Mouse (Mus musculus) midbrain, embryonic 16.5 days (tissue): ENCODE measurements around the gene Ndufa7. TPM values are rescaled to one million over a fixed set of nuclear protein-coding genes. Genes with fewer than 3 reads are reported as not detected.
A peak's percentile ranks its signal among the peaks of the same experiment; 100 is the strongest.

Experiments used
- ATAC-seq: fragments of 200-750 bp; cut with Nextera tagmentation; 2 replicates; pipeline ENCODE4 v1.8.0; 2017; ENCODE audit warnings: moderate TSS enrichment
- H3K27ac ChIP-seq: fragments of 300-500 bp; sonication (generic); 2 replicates; pipeline ENCODE4 v1.5.1; 2014; ENCODE audit warnings: mild to moderate bottlenecking, low read length, mixed read lengths
- H3K27me3 ChIP-seq: fragments of 300-500 bp; sonication (generic); 2 replicates; pipeline ENCODE4 v1.6.1; 2014; ENCODE audit warnings: low read depth, low read length, mixed read lengths; ENCODE audit not compliant: control insufficient read depth, insufficient read depth
- H3K36me3 ChIP-seq: fragments of 300-500 bp; sonication (generic); 2 replicates; pipeline ENCODE4 v1.6.1; 2014; ENCODE audit warnings: mild to moderate bottlenecking, low read length, moderate library complexity, mixed read lengths; ENCODE audit not compliant: control insufficient read depth, insufficient read depth
- H3K4me1 ChIP-seq: fragments of 300-500 bp; sonication (generic); 2 replicates; pipeline ENCODE4 v1.6.1; 2014; ENCODE audit warnings: mild to moderate bottlenecking, low read length, mixed read lengths; ENCODE audit not compliant: control insufficient read depth, insufficient read depth
- H3K4me2 ChIP-seq: fragments of 300-500 bp; sonication (generic); 2 replicates; pipeline ENCODE4 v1.6.1; 2014; ENCODE audit warnings: mild to moderate bottlenecking, low read length, mixed read lengths
- H3K4me3 ChIP-seq: fragments of 300-500 bp; sonication (generic); 2 replicates; pipeline ENCODE4 v1.5.1; 2014; ENCODE audit warnings: low read depth, mild to moderate bottlenecking, low read length, moderate library complexity, mixed read lengths
- H3K9ac ChIP-seq: fragments of 300-500 bp; sonication (generic); 2 replicates; pipeline ENCODE4 v1.6.1; 2014; ENCODE audit warnings: low read depth, low read length, mixed read lengths
- H3K9me3 ChIP-seq: fragments of 300-500 bp; sonication (generic); replicated peaks from 2 replicates; pipeline ENCODE4 v1.6.1; 2014; ENCODE audit warnings: mild to moderate bottlenecking, low read length, mixed read lengths; ENCODE audit not compliant: control insufficient read depth, poor library complexity, severe bottlenecking
- WGBS: fragments of 180-500 bp; shearing (Covaris S2); extraction: QIAGEN DNeasy Blood & Tissue Kit; methylation state at CpG from one replicate; pipeline ENCODE4 v1.1.7; 2014; 5-methylcytosine and 5-hydroxymethylcytosine counted together
- polyA plus RNA-seq: library from polyadenylated mRNA; unstranded; fragments of >200 nt; fragmentation: Nextera tagmentation; extraction: Ambion mirVana; gene quantifications from 2 replicates; pipeline ENCODE4 v1.2.1, GENCODE M21; 2015

Ndufa7 gene
- 428 and 439 TPM in 2 replicates for polyA plus RNA-seq

- peak within 1 kb of the TSS; percentile 89 for H3K4me2 ChIP-seq
- no peaks in the 10 kb centered on the region for H3K27me3 ChIP-seq
- peaks cover 13% of the 10 kb centered on the region; the same call in 1 of the 2 replicates for H3K36me3 ChIP-seq
- peaks cover 30% of the 10 kb centered on the region for H3K4me1 ChIP-seq
- H3K27ac ChIP-seq, result peak within 1 kb of the TSS; percentile 90
- H3K9ac ChIP-seq, result peak within 1 kb of the TSS; percentile 83
- WGBS, result under 1% methylated on average over 51 of the region's 51 CpGs
- H3K4me3 ChIP-seq, result peak within 1 kb of the TSS; percentile 80
- no peaks in the 10 kb centered on the region for H3K9me3 ChIP-seq
- ATAC-seq, result peak; percentile 93
Observed at GRCm38 (mm10) chr17:33824084-33824996, at the start of gene Ndufa7, which contains the start of gene Rps28. Gene Ndufa7, plus strand, starts transcription at chr17:33824572. Gene Rps28, minus strand, starts transcription at chr17:33824562.

DNA sequence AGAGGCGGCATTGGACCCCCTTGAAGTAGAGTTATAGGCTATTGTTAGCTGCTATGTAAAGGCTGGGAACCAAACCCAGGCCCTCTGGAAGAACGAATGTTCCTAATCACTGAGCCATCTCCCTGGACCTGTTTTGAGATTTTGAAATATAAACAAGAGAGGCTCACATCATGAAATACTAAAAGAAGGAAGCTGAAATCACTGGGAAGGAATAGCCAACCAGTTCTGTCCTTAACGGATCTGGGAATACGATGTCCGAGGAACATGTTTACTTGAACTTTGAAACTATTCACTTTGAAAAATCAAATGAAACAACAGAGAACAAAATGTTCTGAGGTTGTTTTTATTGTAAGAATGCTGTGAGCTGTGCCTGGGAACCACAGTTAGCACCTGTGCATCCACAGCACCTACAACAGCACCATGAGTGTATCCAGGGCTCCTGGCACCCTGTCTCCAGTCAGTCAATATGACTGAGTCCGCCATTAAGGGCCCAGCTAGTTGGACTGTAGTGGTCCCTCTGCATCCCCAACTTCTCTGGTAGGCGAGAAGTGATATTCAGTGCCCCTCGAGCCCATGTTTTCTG is 49.7 kb upstream of the Ndufa7 start:
- Histone ChIP-seq H3K4me3 (no peak overlapping the region), H3K4me1 (no peaks in the 10 kb centered on the region), H3K27ac (no peak overlapping the region), H3K4me2 (no peak overlapping the region), H3K36me3 (no peaks in the 10 kb centered on the region), H3K27me3 (no peaks in the 10 kb centered on the region), H3K9ac (no peak overlapping the region), H3K9me3 (no peaks in the 10 kb centered on the region)
- 90% methylated on average over 8 of the region's 8 CpGs for WGBS
- no peak for ATAC-seq

GRCm38 (mm10) chr17:33775287-33775686 is 49.1 kb upstream of the Ndufa7 start:
- ATAC-seq, result no peak
- Histone ChIP-seq H3K36me3 (no peaks in the 10 kb centered on the region), H3K9me3 (no peaks in the 10 kb centered on the region), H3K9ac (no peak overlapping the region), H3K4me1 (no peaks in the 10 kb centered on the region), H3K27ac (no peak overlapping the region), H3K27me3 (no peaks in the 10 kb centered on the region), H3K4me2 (no peak overlapping the region), H3K4me3 (no peak overlapping the region)
- 94% methylated on average over 4 of the region's 4 CpGs for WGBS

GRCm38 (mm10) chr17:33779271-33779966 is 45.0 kb upstream of the Ndufa7 start:
- H3K9ac ChIP-seq, result no peak overlapping the region
- no peaks in the 10 kb centered on the region for H3K36me3 ChIP-seq
- peaks cover 12% of the 10 kb centered on the region; the same call in 1 of the 2 replicates for H3K4me1 ChIP-seq
- ATAC-seq, result peak; percentile 75
- no peaks in the 10 kb centered on the region for H3K9me3 ChIP-seq
- H3K4me3 ChIP-seq, result no peak overlapping the region
- 66% methylated on average over 8 of the region's 9 CpGs for WGBS
- peak overlapping the region; percentile 60; the same call in 1 of the 2 replicates for H3K27ac ChIP-seq
- no peaks in the 10 kb centered on the region for H3K27me3 ChIP-seq
- peak overlapping the region; percentile 35 for H3K4me2 ChIP-seq

GRCm38 (mm10) chr17:33779967-33780295 is 44.4 kb upstream of the Ndufa7 start:
- Histone ChIP-seq H3K27ac (no peak overlapping the region), H3K36me3 (no peaks in the 10 kb centered on the region), H3K27me3 (no peaks in the 10 kb centered on the region), H3K9me3 (no peaks in the 10 kb centered on the region), H3K4me2 (peak overlapping the region; percentile 95), H3K9ac (no peak overlapping the region), H3K4me1 (peaks cover 12% of the 10 kb centered on the region; the same call in 1 of the 2 replicates), H3K4me3 (no peak overlapping the region)
- 90% methylated on average over 5 of the region's 5 CpGs for WGBS
- no peak for ATAC-seq

GRCm38 (mm10) chr17:33780431-33780830 is 43.9 kb upstream of the Ndufa7 start:
- no peaks in the 10 kb centered on the region for H3K9me3 ChIP-seq
- H3K9ac ChIP-seq, result no peak overlapping the region; the same call in 1 of the 2 replicates
- no peak for ATAC-seq
- H3K36me3 ChIP-seq, result no peaks in the 10 kb centered on the region
- H3K27me3 ChIP-seq, result no peaks in the 10 kb centered on the region
- 0 out of 2 replicates have a peak overlapping the region, but pooled peaks have one; percentile 60 for H3K27ac ChIP-seq
- H3K4me2 ChIP-seq, result peak overlapping the region; percentile 95
- WGBS, result 88% methylated on average over 5 of the region's 5 CpGs
- H3K4me1 ChIP-seq, result peaks cover 12% of the 10 kb centered on the region; the same call in 1 of the 2 replicates
- peak overlapping the region; percentile 50 for H3K4me3 ChIP-seq

- Histone ChIP-seq H3K4me3 (peak within 1 kb of the TSS; percentile 50), H3K27ac (peak within 1 kb of the TSS; percentile 60), H3K27me3 (no peaks in the 10 kb centered on the region), H3K4me1 (peaks cover 12% of the 10 kb centered on the region; the same call in 1 of the 2 replicates), H3K4me2 (peak within 1 kb of the TSS; percentile 95), H3K36me3 (no peaks in the 10 kb centered on the region), H3K9me3 (no peaks in the 10 kb centered on the region), H3K9ac (peak within 1 kb of the TSS; percentile 67)
- peak; percentile 86 for ATAC-seq
- 1% methylated on average over 50 of the region's 50 CpGs for WGBS
Observed at GRCm38 (mm10) chr17:33781124-33781977, 43.0 kb upstream of the Ndufa7 start, which contains the start of gene Angptl4. Gene Angptl4, minus strand, starts transcription at chr17:33781830.

DNA sequence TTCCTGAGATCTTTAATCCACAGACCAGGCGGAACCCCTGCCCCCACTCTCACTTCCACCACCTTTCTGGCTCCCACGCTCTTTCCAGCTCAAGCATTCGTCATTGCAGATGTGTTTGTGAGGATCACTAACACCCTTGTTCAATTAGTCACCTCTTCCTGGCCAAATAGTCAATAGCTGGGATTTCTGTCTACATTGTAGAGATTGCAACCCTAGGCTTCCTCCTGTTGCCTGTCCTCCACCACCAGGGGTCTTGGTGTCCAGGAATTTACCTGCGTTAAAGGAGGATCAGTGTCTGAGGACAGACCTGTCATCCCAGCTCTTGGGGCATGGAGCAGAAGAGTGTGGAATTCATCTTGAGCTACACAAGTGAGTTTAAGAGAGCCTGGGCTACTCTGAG is 42.3 kb upstream of the Ndufa7 start:
- no peak for ATAC-seq
- H3K9ac ChIP-seq, result no peak overlapping the region
- 40% methylated on average over 4 of the region's 4 CpGs for WGBS

More for the DNA sequence above, 42.3 kb upstream of the Ndufa7 start:
- peak overlapping the region; percentile 95 for H3K4me2 ChIP-seq
- no peak overlapping the region for H3K27ac ChIP-seq
- no peaks in the 10 kb centered on the region for H3K36me3 ChIP-seq
- H3K9me3 ChIP-seq, result no peaks in the 10 kb centered on the region
- peaks cover 12% of the 10 kb centered on the region; the same call in 1 of the 2 replicates for H3K4me1 ChIP-seq
- H3K27me3 ChIP-seq, result no peaks in the 10 kb centered on the region
- peak overlapping the region; percentile 50; the same call in 1 of the 2 replicates for H3K4me3 ChIP-seq
